Mouse (Mus musculus) urinary bladder, postnatal 25 days (tissue): ENCODE data around the gene Dhx58.

Experiments used
- DNase-seq: peaks from one replicate; pipeline ENCODE4 v3.0.0; 2022; ENCODE audit warnings: low spot score

The Dhx58 gene

GRCm38 (mm10) chr11:100721776-100722492, 17.9 kb upstream of the Dhx58 start:
- no peak for DNase-seq

GRCm38 (mm10) chr11:100721254-100721653, 17.2 kb upstream of the Dhx58 start:
- DNase-seq: no peak

GRCm38 (mm10) chr11:100720345-100720744, 16.3 kb upstream of the Dhx58 start:
- DNase-seq: no peak

- no peak for DNase-seq
These were observed 15.8 kb upstream of the Dhx58 start for GRCm38 (mm10) chr11:100719893-100720292.

DNA sequence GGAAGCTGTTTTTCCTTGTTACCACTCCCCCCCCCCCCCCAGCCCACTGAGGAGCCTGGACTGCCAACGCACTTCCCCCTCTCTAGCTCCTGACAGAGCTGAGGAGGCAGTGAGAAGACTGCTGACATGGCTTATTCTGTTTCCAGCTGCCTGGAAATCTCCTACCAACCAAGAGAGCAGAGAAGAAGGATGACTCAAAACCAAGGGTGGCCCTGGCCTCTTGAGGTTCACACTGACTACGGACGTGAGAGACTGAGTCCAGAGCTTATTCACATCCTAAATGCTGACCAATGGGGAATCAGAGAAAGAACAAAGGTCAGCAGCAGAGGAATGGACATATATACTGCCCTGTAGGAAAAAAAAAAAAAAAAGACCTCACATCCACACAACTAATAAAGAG, 15.2 kb upstream of the Dhx58 start:
- no peak for DNase-seq

GRCm38 (mm10) chr11:100718866-100719265, 14.8 kb upstream of the Dhx58 start:
- no peak for DNase-seq

- DNase-seq: no peak
These were observed 14.4 kb upstream of the Dhx58 start for GRCm38 (mm10) chr11:100718462-100718861.

- no peak for DNase-seq
These were observed 12.6 kb upstream of the Dhx58 start for GRCm38 (mm10) chr11:100716649-100717048.

GRCm38 (mm10) chr11:100714948-100715347, 10.9 kb upstream of the Dhx58 start:
- DNase-seq: no peak

GRCm38 (mm10) chr11:100714534-100714915, 10.5 kb upstream of the Dhx58 start:
- DNase-seq: peak; percentile 71

DNA sequence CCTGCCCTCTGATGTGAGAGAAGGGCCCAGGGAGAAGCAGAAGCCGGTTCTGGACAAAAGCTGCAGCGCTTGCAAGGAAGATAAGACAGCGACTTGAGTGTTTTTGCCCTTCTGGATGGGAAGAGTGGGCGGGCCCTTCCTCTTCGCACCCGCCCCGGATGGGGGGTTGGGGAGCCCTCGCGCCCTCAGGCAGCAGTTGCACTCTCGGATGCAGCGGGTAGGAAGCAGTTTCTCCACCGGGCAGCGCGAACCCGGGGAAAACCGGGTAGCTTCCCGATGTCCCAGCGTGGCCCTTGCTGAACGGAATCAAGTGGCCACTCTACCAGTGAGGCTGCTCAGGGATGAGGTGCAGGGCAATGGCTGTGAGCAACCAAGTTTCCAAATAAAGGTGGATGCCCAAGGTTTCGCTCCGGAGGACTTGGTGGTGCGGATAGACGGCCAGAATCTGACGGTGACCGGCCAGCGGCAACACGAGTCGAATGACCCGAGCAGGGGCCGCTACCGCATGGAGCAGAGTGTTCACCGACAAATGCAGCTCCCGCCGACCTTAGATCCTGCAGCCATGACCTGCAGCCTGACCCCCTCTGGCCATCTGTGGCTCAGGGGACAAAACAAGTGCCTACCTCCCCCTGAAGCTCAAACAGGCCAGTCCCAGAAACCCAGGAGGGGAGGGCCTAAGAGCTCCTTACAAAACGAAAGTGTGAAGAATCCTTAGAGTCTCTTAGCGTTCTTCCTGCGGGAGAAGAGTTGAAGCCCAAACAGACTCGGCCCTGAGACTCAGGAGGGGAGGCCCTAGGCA, 9.9 kb upstream of the Dhx58 start, which contains the start of gene Hspb9:
Gene Hspb9 (plus strand): TSS at position 116 of the 799 bp plus-strand sequence.
- DNase-seq: peak; percentile 41

GRCm38 (mm10) chr11:100713174-100713573, 9.1 kb upstream of the Dhx58 start:
- no peak for DNase-seq

GRCm38 (mm10) chr11:100711783-100712615, 7.9 kb upstream of the Dhx58 start, which contains the start of gene Kat2a:
Gene Kat2a (minus strand): TSS chr11:100712465.
- peak; percentile 85 for DNase-seq

GRCm38 (mm10) chr11:100710977-100711376, 6.9 kb upstream of the Dhx58 start:
- DNase-seq: no peak

DNA sequence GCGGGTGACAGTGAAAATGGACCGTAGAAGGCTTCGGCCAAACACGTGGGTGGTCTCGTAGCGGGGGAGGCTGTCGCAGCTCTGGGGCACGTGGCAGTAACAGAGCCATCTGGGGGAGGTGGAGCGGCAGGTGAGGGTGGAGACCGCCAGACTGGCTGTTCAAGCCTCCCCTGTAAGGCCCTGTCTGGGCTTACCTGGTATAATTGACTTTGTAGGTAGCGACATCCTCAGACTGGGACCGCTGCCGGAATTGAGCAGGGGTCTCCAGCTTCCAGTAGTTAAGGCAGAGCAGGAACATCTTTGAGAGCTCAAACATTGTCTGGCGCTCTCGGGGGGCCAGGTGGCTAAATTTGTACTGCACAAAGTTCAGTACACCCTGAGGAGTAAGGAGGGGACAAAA, 6.5 kb upstream of the Dhx58 start:
- DNase-seq: no peak

- DNase-seq: no peak
These were observed 5.2 kb upstream of the Dhx58 start for GRCm38 (mm10) chr11:100709201-100709810.

DNA sequence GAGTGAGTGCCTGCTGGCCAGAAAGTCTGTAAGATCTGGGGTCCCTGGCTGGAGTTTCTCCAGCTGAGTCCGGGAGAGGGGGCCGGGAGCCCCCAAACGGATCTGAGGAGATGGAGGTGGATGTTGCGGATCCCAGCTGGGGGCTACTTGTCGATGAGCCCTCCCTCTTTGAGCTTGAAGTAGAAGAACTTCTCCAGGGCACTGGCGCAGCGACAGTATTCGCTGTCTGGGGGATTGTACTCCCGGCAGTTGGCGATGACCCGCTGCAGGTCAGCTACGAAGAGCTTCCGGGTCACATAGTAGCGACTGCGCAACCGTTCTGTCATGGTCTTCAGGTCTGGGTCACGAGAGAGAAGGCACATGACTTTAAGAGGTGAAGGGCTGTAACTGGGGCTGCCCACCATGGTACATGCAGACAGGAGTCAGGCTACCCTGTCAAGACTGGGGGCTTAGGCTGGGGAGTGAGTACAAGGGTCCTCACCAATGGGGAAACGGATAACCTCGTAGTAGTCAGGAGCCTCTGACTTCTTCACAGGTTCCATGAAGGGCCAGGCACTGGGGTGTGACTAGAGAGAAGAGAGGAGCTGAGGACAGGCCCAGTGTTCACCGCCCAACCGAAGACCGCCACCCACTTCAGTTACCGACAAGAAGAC, 1.1 kb upstream of the Dhx58 start:
- DNase-seq: no peak

GRCm38 (mm10) chr11:100703366-100703765, 705 bp downstream of the Dhx58 start:
- no peak for DNase-seq

DNA sequence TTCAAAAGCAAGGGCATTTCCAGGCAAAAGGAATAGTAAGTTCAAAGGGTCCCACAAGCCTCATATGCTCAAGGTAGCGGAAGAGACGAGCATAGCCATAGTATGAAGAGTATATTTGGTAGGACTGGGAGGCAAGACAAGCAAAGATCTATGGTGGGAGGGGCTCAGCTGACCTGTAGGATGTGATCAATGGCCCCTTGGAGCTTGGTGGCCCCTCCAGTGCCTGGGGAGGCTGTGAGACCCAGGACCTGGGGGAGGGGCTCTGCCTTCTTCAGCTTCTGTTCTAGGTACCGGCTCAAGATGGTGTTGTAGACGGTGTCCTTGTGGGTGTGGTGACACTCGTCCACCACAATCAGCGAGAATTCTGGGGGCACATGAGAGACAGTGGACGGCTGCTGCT, 1.2 kb downstream of the Dhx58 start:
- no peak for DNase-seq

DNA sequence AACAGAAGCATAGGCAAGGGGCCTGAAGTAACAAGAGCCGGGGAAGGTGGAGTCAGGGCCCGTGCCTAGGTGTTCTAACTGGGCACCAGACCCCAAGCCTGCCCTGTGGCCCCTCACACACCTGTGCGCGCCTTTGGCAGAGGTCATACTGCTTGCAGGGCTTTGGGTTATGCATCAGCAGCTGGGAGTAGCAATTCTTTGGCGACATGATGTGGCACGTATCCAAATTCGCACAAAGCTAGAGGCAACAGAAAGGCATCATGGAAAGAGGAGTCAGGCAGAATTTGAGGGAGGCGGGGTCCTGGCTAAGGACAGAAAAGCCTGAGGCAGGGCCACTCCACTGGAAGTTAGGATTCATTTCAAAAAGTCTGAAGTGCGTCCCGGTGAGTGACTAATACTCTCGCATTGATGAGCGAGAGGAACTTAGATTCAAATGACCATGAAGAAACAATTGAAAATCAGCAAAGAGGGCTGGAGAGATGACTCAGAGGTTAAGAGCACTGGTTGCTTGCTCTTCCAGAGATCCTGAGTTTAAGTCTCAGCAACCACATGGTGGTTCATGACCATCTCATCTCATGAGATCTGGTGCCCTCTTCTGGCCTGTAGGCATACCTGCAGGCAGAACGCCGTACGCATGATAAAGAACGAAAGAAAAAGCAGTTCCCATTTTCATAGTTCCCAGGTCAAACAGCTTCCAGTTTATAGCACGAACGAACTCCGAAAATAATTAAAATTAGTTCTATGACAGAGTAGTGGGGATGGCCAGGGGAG, 1.8 kb downstream of the Dhx58 start:
- peak; percentile 52 for DNase-seq

DNA sequence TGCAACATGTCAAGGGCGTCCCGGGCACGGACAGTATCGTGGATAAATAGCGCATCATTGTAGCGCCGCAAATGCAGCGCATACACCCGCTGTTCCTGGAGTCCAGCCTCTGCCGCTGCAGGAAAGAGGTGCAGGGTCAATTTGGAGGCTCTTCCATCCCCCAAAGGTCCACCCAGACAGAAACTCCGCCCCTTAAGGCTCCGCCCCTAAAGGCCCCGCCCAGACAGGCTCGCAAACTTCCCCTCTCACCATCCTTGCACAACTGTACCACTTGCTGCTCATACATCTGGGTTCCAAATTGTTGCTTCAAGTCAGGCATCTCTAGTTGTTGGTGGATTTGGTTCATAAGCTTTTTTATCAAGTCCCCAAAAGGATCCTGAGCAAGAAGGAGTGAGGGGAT, 2.8 kb downstream of the Dhx58 start:
- DNase-seq: peak; percentile 50
